Mouse (Mus musculus) cerebellum, adult 2 months (tissue): ENCODE results near the gene Ddx58. TPM values are rescaled to one million over a fixed set of nuclear protein-coding genes. Genes with fewer than 3 reads are reported as not detected.

Source experiments
- DNase-seq, 2 experiments: peaks; one replicate each; pipeline ENCODE4 v3.0.0; 2021
- H3K27ac ChIP-seq: fragments of 200-500 bp; 2 replicates; pipeline ENCODE4 v1.5.1; 2012; ENCODE audit warnings: low read length, control low read depth, inconsistent platforms; ENCODE audit not compliant: insufficient read depth
- H3K27me3 ChIP-seq: fragments of 200-500 bp; 2 replicates; pipeline ENCODE4 v1.6.1; 2012; ENCODE audit warnings: inconsistent platforms, mild to moderate bottlenecking, low read length, moderate library complexity; ENCODE audit not compliant: control insufficient read depth, insufficient read depth
- H3K4me1 ChIP-seq: fragments of 200-500 bp; 2 replicates; pipeline ENCODE4 v1.6.1; 2011; ENCODE audit warnings: low read length; ENCODE audit not compliant: control insufficient read depth, insufficient read depth
- H3K4me3 ChIP-seq: fragments of 200-500 bp; replicated peaks from 2 replicates; pipeline ENCODE3; 2011; ENCODE audit warnings: mild to moderate bottlenecking, low read depth, low read length, control low read depth; ENCODE audit not compliant: insufficient read depth
- CTCF ChIP-seq: fragments of 200-500 bp; IDR thresholded peaks from 2 replicates; pipeline ENCODE4 v1.5.1; 2011; ENCODE audit warnings: low read depth, mild to moderate bottlenecking, control low read depth, low read length, moderate library complexity, borderline replicate concordance; ENCODE audit not compliant: insufficient read depth
- POLR2A ChIP-seq: fragments of 200-500 bp; IDR thresholded peaks from 2 replicates; pipeline ENCODE4 v1.6.1; 2011; ENCODE audit warnings: low read length, control low read depth, borderline replicate concordance; ENCODE audit not compliant: insufficient read depth
- WGBS: fragments of 180-500 bp; shearing (Covaris S2); methylation state at CpG from one replicate; pipeline ENCODE4 v1.1.7; 2018; 5-methylcytosine and 5-hydroxymethylcytosine counted together
- polyA plus RNA-seq: library from polyadenylated mRNA; depleted of rRNA; stranded (reverse); fragments of >200 nt; gene quantifications from 2 replicates; pipeline ENCODE4 v1.2.3, GENCODE M21; 2012

Ddx58 gene
- polyA plus RNA-seq, 1 experiment = 4.1 TPM

- no peak for TF ChIP-seq POLR2A
- no peak for TF ChIP-seq CTCF
- no peaks in the 10 kb centered on the region for H3K4me1 ChIP-seq
- WGBS = 79% methylated on average over 11 of the region's 11 CpGs
- H3K27me3 ChIP-seq = no peaks in the 10 kb centered on the region
- H3K4me3 ChIP-seq = no peak overlapping the region
- H3K27ac ChIP-seq = no peak overlapping the region
- no peak for DNase-seq
Observed at GRCm38 (mm10) chr4:40227131-40227530, 12.5 kb downstream of the Ddx58 start.

GRCm38 (mm10) chr4:40226095-40226494, 13.5 kb downstream of the Ddx58 start:
- no peaks in the 10 kb centered on the region for H3K4me1 ChIP-seq
- 75% methylated on average over 5 of the region's 5 CpGs for WGBS
- no peak overlapping the region for H3K27ac ChIP-seq
- TF ChIP-seq POLR2A (no peak), CTCF (no peak)
- no peaks in the 10 kb centered on the region for H3K27me3 ChIP-seq
- DNase-seq = no peak
- H3K4me3 ChIP-seq = no peak overlapping the region

- 36% methylated on average over 21 of the region's 21 CpGs for WGBS
- no peaks in the 10 kb centered on the region for H3K4me1 ChIP-seq
- no peak overlapping the region for H3K27ac ChIP-seq
- no peak for DNase-seq
- no peaks in the 10 kb centered on the region for H3K27me3 ChIP-seq
- no peak overlapping the region for H3K4me3 ChIP-seq
- TF ChIP-seq POLR2A (no peak), CTCF (no peak)
Observed at GRCm38 (mm10) chr4:40221876-40222585, 17.6 kb downstream of the Ddx58 start.

GRCm38 (mm10) chr4:40221004-40221760, 18.4 kb downstream of the Ddx58 start:
- 50% methylated on average over 14 of the region's 14 CpGs for WGBS
- no peak overlapping the region for H3K4me3 ChIP-seq
- no peak for TF ChIP-seq CTCF
- no peak for TF ChIP-seq POLR2A
- no peaks in the 10 kb centered on the region for H3K27me3 ChIP-seq
- DNase-seq = no peak
- H3K4me1 ChIP-seq = no peaks in the 10 kb centered on the region
- no peak overlapping the region for H3K27ac ChIP-seq

- Histone ChIP-seq H3K4me3 (no peak overlapping the region), H3K4me1 (no peaks in the 10 kb centered on the region), H3K27me3 (no peaks in the 10 kb centered on the region), H3K27ac (no peak overlapping the region)
- WGBS = 23% methylated on average over 12 of the region's 12 CpGs
- TF ChIP-seq CTCF = no peak
- DNase-seq = no peak
Observed at GRCm38 (mm10) chr4:40220437-40220836, 19.2 kb downstream of the Ddx58 start.

GRCm38 (mm10) chr4:40218382-40218781, 21.2 kb downstream of the Ddx58 start:
- WGBS = 76% methylated on average over 7 of the region's 7 CpGs
- no peak; the same call in 1 of the 2 replicates for TF ChIP-seq CTCF
- H3K27ac ChIP-seq = no peak overlapping the region
- H3K4me3 ChIP-seq = no peak overlapping the region
- H3K4me1 ChIP-seq = no peaks in the 10 kb centered on the region
- no peak for DNase-seq
- H3K27me3 ChIP-seq = no peaks in the 10 kb centered on the region

- WGBS = 53% methylated on average over 3 of the region's 3 CpGs
- Histone ChIP-seq H3K4me1 (no peaks in the 10 kb centered on the region), H3K4me3 (no peak overlapping the region), H3K27me3 (no peaks in the 10 kb centered on the region), H3K27ac (no peak overlapping the region)
- TF ChIP-seq POLR2A (no peak), CTCF (no peak)
- DNase-seq = no peak
Observed at GRCm38 (mm10) chr4:40217910-40218309, 21.7 kb downstream of the Ddx58 start.

GRCm38 (mm10) chr4:40212177-40212576, 27.5 kb downstream of the Ddx58 start:
- Histone ChIP-seq H3K4me3 (no peak overlapping the region), H3K27me3 (no peaks in the 10 kb centered on the region), H3K4me1 (no peaks in the 10 kb centered on the region), H3K27ac (no peak overlapping the region)
- TF ChIP-seq POLR2A (no peak), CTCF (no peak)
- 95% methylated on average over 6 of the region's 6 CpGs for WGBS
- DNase-seq = no peak
